Mouse (Mus musculus) olfactory bulb, adult 2 months (tissue): ENCODE results near the gene Nrbf2. TPM values are rescaled to one million over a fixed set of nuclear protein-coding genes. Genes with fewer than 3 reads are reported as not detected.

Source experiments
- H3K27ac ChIP-seq: fragments of 200-500 bp; 2 replicates; pipeline ENCODE4 v1.5.1; 2012; ENCODE audit warnings: low read depth, low read length; ENCODE audit not compliant: insufficient read depth
- H3K4me1 ChIP-seq: fragments of 200-500 bp; 2 replicates; pipeline ENCODE4 v1.6.1; 2012; ENCODE audit warnings: low read length; ENCODE audit not compliant: control insufficient read depth, insufficient read depth
- H3K4me3 ChIP-seq: fragments of 200-500 bp; 2 replicates; pipeline ENCODE4 v1.5.1; 2012; ENCODE audit warnings: mild to moderate bottlenecking, low read depth, low read length, moderate library complexity; ENCODE audit not compliant: insufficient read depth
- CTCF ChIP-seq: fragments of 200-500 bp; IDR thresholded peaks from 2 replicates; pipeline ENCODE4 v1.5.1; 2012; ENCODE audit warnings: low read depth, mild to moderate bottlenecking, low read length, moderate library complexity; ENCODE audit not compliant: insufficient read depth
- POLR2A ChIP-seq: fragments of 200-500 bp; IDR thresholded peaks from 2 replicates; pipeline ENCODE4 v1.6.1; 2012; ENCODE audit warnings: mild to moderate bottlenecking, low read depth, low read length, moderate library complexity; ENCODE audit not compliant: insufficient read depth
- WGBS: fragments of 180-500 bp; shearing (Covaris S2); methylation state at CpG from one replicate; pipeline ENCODE4 v1.1.7; 2018; 5-methylcytosine and 5-hydroxymethylcytosine counted together
- polyA plus RNA-seq: library from polyadenylated mRNA; stranded (reverse); fragments of >200 nt; gene quantifications from 2 replicates; pipeline ENCODE4 v1.2.4, GENCODE M21; 2012; ENCODE audit warnings: low replicate concordance; ENCODE audit not compliant: missing spikeins, insufficient read depth, insufficient read length

Nrbf2 gene
- polyA plus RNA-seq, 1 experiment, result not detected

GRCm38 (mm10) chr10:67317931-67318460, 32.9 kb upstream of the Nrbf2 start:
- H3K4me3 ChIP-seq, result no peak overlapping the region
- no peak overlapping the region for H3K27ac ChIP-seq
- peaks cover 20% of the 10 kb centered on the region for H3K4me1 ChIP-seq
- TF ChIP-seq POLR2A, result no peak
- TF ChIP-seq CTCF, result no peak
- WGBS, result 12% methylated on average over 19 of the region's 20 CpGs

DNA sequence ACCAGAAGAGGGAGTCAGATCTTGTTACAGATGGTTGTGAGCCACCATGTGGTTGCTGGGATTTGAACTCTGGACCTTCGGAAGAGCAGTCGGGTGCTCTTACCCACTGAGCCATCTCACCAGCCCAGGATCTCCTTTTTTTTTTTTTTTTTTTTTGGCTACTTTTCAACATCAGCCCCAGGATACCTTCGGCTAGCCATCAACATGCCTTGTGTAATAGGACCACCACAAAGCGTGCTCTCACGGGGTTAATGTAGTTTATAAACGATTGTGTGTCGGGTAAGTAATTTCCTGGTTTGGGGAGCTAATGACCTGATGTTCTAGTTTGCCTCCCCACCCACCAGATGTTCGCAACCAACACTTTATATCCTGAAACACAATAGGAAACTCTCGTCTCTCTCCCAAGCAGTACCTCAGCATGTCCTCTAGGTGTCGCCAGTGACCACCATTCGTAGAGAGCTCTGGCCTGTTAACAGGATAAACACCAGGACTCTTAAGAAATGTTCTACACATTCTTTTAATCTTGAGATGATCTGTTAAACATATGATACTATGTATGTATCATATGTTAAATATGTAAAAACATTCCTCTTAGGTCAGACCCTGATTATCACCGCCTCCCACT, 29.8 kb upstream of the Nrbf2 start:
- TF ChIP-seq CTCF, result no peak
- no peak for TF ChIP-seq POLR2A
- H3K4me3 ChIP-seq, result no peak overlapping the region
- 18% methylated on average over 12 of the region's 12 CpGs for WGBS
- peaks cover 9% of the 10 kb centered on the region; the same call in 1 of the 2 replicates for H3K4me1 ChIP-seq
- H3K27ac ChIP-seq, result no peak overlapping the region

DNA sequence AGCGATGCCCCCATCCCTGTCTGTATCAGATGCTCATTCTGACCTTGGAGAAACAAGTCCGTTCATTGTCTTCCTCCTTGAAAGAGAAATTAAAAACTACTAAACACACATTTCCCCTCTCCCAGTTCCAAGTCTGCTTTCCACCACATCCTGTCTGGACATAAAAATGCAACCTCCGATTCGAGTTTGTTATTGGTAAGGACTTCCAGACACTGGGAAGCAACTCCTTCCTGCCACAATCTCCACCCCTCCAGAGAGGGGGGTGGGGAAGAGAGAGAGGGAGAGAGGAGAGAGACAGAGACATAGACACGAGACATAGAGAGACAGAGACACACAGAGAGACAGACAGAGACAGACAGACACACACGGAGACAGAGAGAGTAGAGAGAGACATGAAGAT, 27.4 kb upstream of the Nrbf2 start:
- 69% methylated on average over 6 of the region's 6 CpGs for WGBS

DNA sequence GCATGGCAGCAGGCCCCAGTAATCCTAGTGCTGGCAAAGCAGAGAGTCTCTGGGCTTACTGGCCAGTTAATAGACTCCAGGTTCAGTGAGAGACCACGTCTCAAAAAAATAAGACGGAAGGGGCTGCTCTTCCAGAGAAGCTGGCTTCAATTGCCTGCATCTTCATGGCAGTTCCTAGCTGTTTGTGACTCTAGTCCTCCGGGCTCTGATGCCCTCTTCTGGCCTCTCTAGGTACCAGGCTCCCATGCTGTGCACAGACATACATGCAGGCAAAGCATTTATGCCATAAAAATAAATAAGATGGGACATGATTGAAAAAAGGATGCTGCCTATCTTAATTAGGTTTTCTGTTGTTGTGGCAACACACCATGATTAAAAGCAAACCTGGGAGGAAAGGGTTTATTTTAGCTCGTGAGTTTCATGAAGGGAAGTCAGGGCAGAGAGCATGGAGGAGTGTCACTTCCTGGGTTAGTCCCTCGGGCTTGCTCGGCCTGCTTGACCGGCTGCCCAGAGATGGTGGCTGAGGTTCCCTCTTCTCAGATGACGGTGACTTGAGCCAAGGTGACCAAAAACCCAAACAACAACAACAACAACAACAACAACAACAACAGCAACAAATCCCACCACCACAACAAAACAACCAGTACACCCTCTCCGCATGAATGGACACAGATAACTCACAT, 26.3 kb upstream of the Nrbf2 start:
- Histone ChIP-seq H3K27ac (no peak overlapping the region), H3K4me3 (no peak overlapping the region), H3K4me1 (peaks cover 5% of the 10 kb centered on the region; the same call in 1 of the 2 replicates)
- 31% methylated on average over 9 of the region's 9 CpGs for WGBS
- TF ChIP-seq CTCF, result no peak; the same call in 1 of the 2 replicates

More for the DNA sequence above, 27.4 kb upstream of the Nrbf2 start:
- TF ChIP-seq POLR2A (no peak), CTCF (no peak)
- Histone ChIP-seq H3K4me3 (no peak overlapping the region), H3K4me1 (peaks cover 5% of the 10 kb centered on the region; the same call in 1 of the 2 replicates), H3K27ac (no peak overlapping the region)

DNA sequence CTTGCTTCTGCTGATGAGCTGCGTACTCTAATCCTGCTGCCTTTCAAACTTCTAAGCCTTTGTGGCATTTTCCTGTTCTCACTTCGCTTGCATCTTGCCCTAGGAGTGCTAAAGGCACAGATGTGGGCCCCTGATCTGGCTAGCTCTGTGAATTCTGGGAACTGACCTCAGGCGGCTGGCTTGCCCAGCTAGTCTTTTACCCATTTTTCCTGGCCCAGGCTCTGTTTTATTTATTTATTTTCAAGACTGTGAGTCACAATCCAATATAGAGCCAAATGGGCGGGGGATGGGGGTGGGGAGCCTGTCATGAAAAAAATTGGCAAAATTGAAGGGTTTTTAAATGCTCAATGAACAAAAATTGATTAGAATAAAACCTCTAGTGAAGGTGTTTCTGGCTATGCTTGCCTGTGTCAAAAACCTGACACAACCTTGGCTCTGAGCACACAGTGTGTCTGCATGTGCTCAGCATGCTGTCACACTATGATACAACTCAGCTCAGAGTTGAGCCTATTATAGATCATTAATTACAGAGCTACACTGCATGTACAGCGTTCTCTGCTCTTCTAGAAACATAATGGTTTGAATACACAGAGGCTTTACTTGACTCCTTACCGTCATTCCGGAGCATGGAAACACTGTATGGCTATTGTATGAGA, 24.5 kb upstream of the Nrbf2 start:
- WGBS, result 74% methylated on average over 7 of the region's 7 CpGs
- TF ChIP-seq CTCF (no peak), POLR2A (no peak)
- peaks cover 5% of the 10 kb centered on the region; the same call in 1 of the 2 replicates for H3K4me1 ChIP-seq

DNA sequence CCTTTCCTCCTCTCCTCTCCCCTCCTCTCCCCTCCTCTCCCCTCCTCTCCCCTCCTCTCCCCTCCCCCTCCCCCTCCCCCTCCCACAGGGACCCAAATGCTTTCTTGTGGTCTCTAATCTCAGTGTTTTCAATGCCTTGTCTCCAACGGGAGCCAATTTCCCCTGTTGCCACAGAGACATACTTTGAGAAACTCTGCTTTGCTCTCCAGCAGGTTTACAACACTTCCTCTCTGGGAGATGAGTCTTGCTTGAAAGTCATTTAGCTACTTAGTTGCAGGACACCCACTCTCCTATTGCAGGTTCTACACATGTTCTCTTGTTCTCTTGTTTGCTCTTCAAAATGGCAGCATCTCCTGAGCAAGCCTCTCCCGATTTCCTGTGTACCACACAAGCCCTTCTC, 17.2 kb upstream of the Nrbf2 start:
- Histone ChIP-seq H3K27ac (no peak overlapping the region), H3K4me1 (no peaks in the 10 kb centered on the region), H3K4me3 (no peak overlapping the region)
- 48% methylated on average over 2 of the region's 2 CpGs for WGBS
- no peak for TF ChIP-seq CTCF
- TF ChIP-seq POLR2A, result no peak

More for the DNA sequence above, 24.5 kb upstream of the Nrbf2 start:
- H3K27ac ChIP-seq, result no peak overlapping the region
- no peak overlapping the region for H3K4me3 ChIP-seq

GRCm38 (mm10) chr10:67301046-67301445, 15.9 kb upstream of the Nrbf2 start:
- TF ChIP-seq CTCF (no peak), POLR2A (no peak)
- Histone ChIP-seq H3K4me3 (no peak overlapping the region), H3K27ac (no peak overlapping the region), H3K4me1 (no peaks in the 10 kb centered on the region)
- 91% methylated on average over 6 of the region's 6 CpGs for WGBS

DNA sequence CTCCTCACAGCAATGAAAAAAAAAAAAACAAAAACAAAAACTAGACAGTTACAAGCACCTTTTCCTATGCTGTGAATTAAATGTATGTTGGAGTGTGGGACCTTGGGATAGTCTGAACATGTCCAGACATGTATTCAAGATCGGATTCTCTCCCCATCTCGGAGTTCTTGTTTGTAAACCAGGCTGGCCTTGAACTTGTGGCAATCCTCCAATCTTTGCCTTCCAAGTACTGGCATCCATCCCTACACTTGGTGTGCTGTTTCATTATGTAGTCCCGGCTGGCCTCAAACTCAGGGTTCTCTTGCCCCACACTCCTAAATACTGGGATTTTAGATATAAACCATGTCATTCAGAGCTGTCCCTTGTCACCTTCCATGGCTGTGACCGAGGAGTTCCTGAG, 14.2 kb upstream of the Nrbf2 start:
- no peak for TF ChIP-seq CTCF
- TF ChIP-seq POLR2A, result no peak

DNA sequence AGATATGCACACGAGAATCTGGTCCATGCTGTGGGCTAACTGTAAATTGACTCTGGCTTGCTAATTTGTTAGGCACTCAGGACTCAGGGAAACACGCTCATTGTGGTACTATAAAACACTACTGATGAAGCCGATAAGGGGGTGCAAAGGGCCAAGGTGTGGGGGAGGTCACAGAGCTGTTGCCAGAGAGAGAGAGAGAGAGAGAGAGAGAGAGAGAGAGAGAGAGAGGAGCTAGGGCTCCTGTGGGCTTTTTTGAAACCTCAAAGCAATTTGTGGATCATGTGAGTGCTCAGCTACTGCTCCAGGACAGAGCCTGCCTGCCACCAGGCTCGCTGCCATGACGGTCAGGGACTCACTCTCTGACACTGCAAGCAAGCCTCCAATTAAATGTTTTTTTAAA, 13.8 kb upstream of the Nrbf2 start:
- WGBS, result 58% methylated on average over 5 of the region's 5 CpGs
- no peak overlapping the region for H3K4me3 ChIP-seq

More for the DNA sequence above, 14.2 kb upstream of the Nrbf2 start:
- Histone ChIP-seq H3K4me3 (no peak overlapping the region), H3K27ac (no peak overlapping the region), H3K4me1 (no peaks in the 10 kb centered on the region)
- 49% methylated on average over 4 of the region's 4 CpGs for WGBS

More for the DNA sequence above, 13.8 kb upstream of the Nrbf2 start:
- Histone ChIP-seq H3K4me1 (no peaks in the 10 kb centered on the region), H3K27ac (no peak overlapping the region)
- TF ChIP-seq POLR2A (no peak), CTCF (no peak)
